Mouse (Mus musculus) splenic B cell, adult 2 months (primary cell): Measurements from ENCODE around the gene Gzf1.

Source experiments
- DNase-seq: peaks from one replicate; pipeline ENCODE4 v3.0.0-alpha.2; 2011; ENCODE audit warnings: low read depth, low spot score
- H3K27me3 ChIP-seq: 2 replicates; pipeline ENCODE4 v1.6.1; 2012; ENCODE audit warnings: mild to moderate bottlenecking, low read length, moderate library complexity, mixed read lengths; ENCODE audit not compliant: control insufficient read depth, poor library complexity, insufficient read depth, severe bottlenecking
- H3K36me3 ChIP-seq: 2 replicates; pipeline ENCODE4 v1.6.1; 2012; ENCODE audit warnings: mild to moderate bottlenecking, low read length, moderate library complexity, mixed read lengths; ENCODE audit not compliant: control insufficient read depth, poor library complexity, insufficient read depth, severe bottlenecking

Gzf1 gene

GRCm38 (mm10) chr2:148680775-148681291 lies at the start of gene Gzf1:
Gene Gzf1, plus strand, starts transcription at chr2:148681023.
- peak; percentile 97 for DNase-seq
- 0 out of 2 replicates have a peak, but pooled peaks cover 2% of the 10 kb centered on the region for H3K36me3 ChIP-seq
- no peaks in the 10 kb centered on the region for H3K27me3 ChIP-seq

GRCm38 (mm10) chr2:148631602-148632001 lies 49.2 kb upstream of the Gzf1 start:
- DNase-seq, result no peak
- no peaks in the 10 kb centered on the region for H3K27me3 ChIP-seq

GRCm38 (mm10) chr2:148634466-148634865 lies 46.4 kb upstream of the Gzf1 start:
- no peak for DNase-seq
- no peaks in the 10 kb centered on the region for H3K27me3 ChIP-seq
- H3K36me3 ChIP-seq, result no peaks in the 10 kb centered on the region

More at GRCm38 (mm10) chr2:148631602-148632001, 49.2 kb upstream of the Gzf1 start:
- H3K36me3 ChIP-seq, result no peaks in the 10 kb centered on the region

GRCm38 (mm10) chr2:148642610-148643370 lies 38.0 kb upstream of the Gzf1 start:
- H3K36me3 ChIP-seq, result no peaks in the 10 kb centered on the region
- DNase-seq, result no peak
- no peaks in the 10 kb centered on the region for H3K27me3 ChIP-seq

- Histone ChIP-seq H3K27me3 (no peaks in the 10 kb centered on the region), H3K36me3 (no peaks in the 10 kb centered on the region)
- no peak for DNase-seq
These were observed 36.3 kb upstream of the Gzf1 start for GRCm38 (mm10) chr2:148644421-148645000.

- DNase-seq, result no peak
These were observed 30.1 kb upstream of the Gzf1 start for GRCm38 (mm10) chr2:148650587-148651357.

GRCm38 (mm10) chr2:148654961-148655360 lies 25.9 kb upstream of the Gzf1 start:
- DNase-seq, result peak; percentile 81
- no peaks in the 10 kb centered on the region for H3K27me3 ChIP-seq
- H3K36me3 ChIP-seq, result no peaks in the 10 kb centered on the region

More at GRCm38 (mm10) chr2:148650587-148651357, 30.1 kb upstream of the Gzf1 start:
- Histone ChIP-seq H3K27me3 (no peaks in the 10 kb centered on the region), H3K36me3 (no peaks in the 10 kb centered on the region)

- no peak for DNase-seq
- H3K27me3 ChIP-seq, result no peaks in the 10 kb centered on the region
These were observed 17.4 kb upstream of the Gzf1 start for GRCm38 (mm10) chr2:148663458-148663857.

GRCm38 (mm10) chr2:148672199-148673096 lies 8.4 kb upstream of the Gzf1 start, which contains the start of gene Nxt1:
Gene Nxt1, plus strand, starts transcription at chr2:148672601.
- peak; percentile 98 for DNase-seq
- peaks cover 5% of the 10 kb centered on the region; the same call in 1 of the 2 replicates for H3K36me3 ChIP-seq
- H3K27me3 ChIP-seq, result no peaks in the 10 kb centered on the region

More at GRCm38 (mm10) chr2:148663458-148663857, 17.4 kb upstream of the Gzf1 start:
- H3K36me3 ChIP-seq, result no peaks in the 10 kb centered on the region

- Histone ChIP-seq H3K36me3 (peaks cover 5% of the 10 kb centered on the region; the same call in 1 of the 2 replicates), H3K27me3 (no peaks in the 10 kb centered on the region)
- peak; percentile 3 for DNase-seq
These were observed 3.0 kb upstream of the Gzf1 start for GRCm38 (mm10) chr2:148677801-148678200.

GRCm38 (mm10) chr2:148679346-148679745 lies 1.5 kb upstream of the Gzf1 start:
- no peak for DNase-seq
- peaks cover 5% of the 10 kb centered on the region; the same call in 1 of the 2 replicates for H3K36me3 ChIP-seq
- no peaks in the 10 kb centered on the region for H3K27me3 ChIP-seq

- DNase-seq, result peak; percentile 54
- Histone ChIP-seq H3K27me3 (no peaks in the 10 kb centered on the region), H3K36me3 (peaks cover 2% of the 10 kb centered on the region; the same call in 1 of the 2 replicates)
These were observed 653 bp downstream of the Gzf1 start for GRCm38 (mm10) chr2:148681461-148681891.

GRCm38 (mm10) chr2:148683031-148683430 lies 2.2 kb downstream of the Gzf1 start:
- H3K27me3 ChIP-seq, result no peaks in the 10 kb centered on the region
- no peak for DNase-seq
- peaks cover 2% of the 10 kb centered on the region; the same call in 1 of the 2 replicates for H3K36me3 ChIP-seq
